ENCODE assay signal across 24 mouse cellular contexts in the genomic region with DNA sequence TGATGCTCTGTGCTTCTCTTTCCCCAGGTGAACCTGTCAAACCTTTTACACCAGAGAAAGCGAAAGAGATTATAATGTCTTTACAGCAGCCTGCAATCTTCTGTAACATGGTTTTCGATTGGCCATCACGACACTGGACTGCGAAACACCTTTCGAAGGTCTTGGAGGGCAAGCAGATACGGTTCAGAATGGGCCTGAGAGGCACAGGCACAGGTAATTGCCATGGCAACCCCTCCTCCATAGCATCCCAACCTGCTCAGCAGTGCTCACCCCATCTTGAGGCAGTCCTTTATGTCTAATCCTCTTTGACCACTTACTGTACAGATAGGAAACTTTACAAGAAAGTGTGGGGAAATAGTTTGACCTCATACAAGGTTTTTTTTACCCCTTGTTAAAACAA. TPM values are rescaled to one million over a fixed set of nuclear protein-coding genes. Genes with fewer than 3 reads are reported as not detected.
DNase-seq lines count a peak whose midpoint lies in the region; ATAC-seq and TF ChIP-seq lines count a peak whose summit lies in the region.
"Had no signal": no experiment of that assay in that cellular context is flagged by ENCODE, and none has a peak within 500 bp of the region (broad histone marks: within the 10 kb centered on the region; RNA-seq: fewer than 3 reads in every experiment).

No protein-coding gene starts in this region.

- DNase-seq in forebrain, embryonic 14.5 days (ENCODE audit: low spot score) = no peak
- no peak for DNase-seq in forebrain, embryonic 11.5 days (ENCODE audit: low spot score)
- DNase-seq in midbrain, embryonic 11.5 days (ENCODE audit: low spot score, missing footprints) = peak; percentile 84
- no peak for DNase-seq in midbrain, embryonic 10.5 days (ENCODE audit: low spot score)
- DNase-seq in midbrain, postnatal 0 days (ENCODE audit: low spot score) = peak; percentile 3
- no peak for DNase-seq in B cell, adult 2 months
- no peak for DNase-seq in right cerebral cortex, adult 2 months (ENCODE audit: low spot score in 2 of 2)
- DNase-seq: adrenal gland, postnatal 36 days; cerebellum, adult 11-12 months; cerebellum, postnatal 10 days; kidney, adult 9 months; kidney, postnatal 14 days; liver, postnatal 0 days; thymus, adult 2 months; thymus, postnatal 4 days had no signal

- peaks cover 11% of the 10 kb centered on the region; the same call in 1 of the 2 replicates for H3K36me3 ChIP-seq in forebrain, embryonic 14.5 days (ENCODE audit: control insufficient read depth, insufficient read depth, low read length)
- no peaks in the 10 kb centered on the region for H3K36me3 ChIP-seq in forebrain, embryonic 11.5 days (ENCODE audit: control insufficient read depth, insufficient read depth, low read length)
- H3K36me3 ChIP-seq in midbrain, embryonic 11.5 days (ENCODE audit: control insufficient read depth, insufficient read depth, low read length) = no peaks in the 10 kb centered on the region
- H3K36me3 ChIP-seq in midbrain, embryonic 10.5 days = peaks cover 35% of the 10 kb centered on the region
- 0 out of 2 replicates have a peak, but pooled peaks cover 10% of the 10 kb centered on the region for H3K36me3 ChIP-seq in intestine, postnatal 0 days (ENCODE audit: control insufficient read depth, insufficient read depth)
- H3K36me3 ChIP-seq in midbrain, postnatal 0 days (ENCODE audit: insufficient read depth, low read length) = 0 out of 2 replicates have a peak, but pooled peaks cover 3% of the 10 kb centered on the region

- no peak overlapping the region for H3K4me2 ChIP-seq in forebrain, embryonic 14.5 days (ENCODE audit: low read length)
- H3K4me2 ChIP-seq in forebrain, embryonic 11.5 days (ENCODE audit: low read depth, low read length, severe bottlenecking) = no peak overlapping the region
- no peak overlapping the region for H3K4me2 ChIP-seq in midbrain, embryonic 11.5 days
- H3K4me2 ChIP-seq in intestine, postnatal 0 days (replicated peaks; ENCODE audit: low read depth) = no peak overlapping the region
- no peak overlapping the region for H3K4me2 ChIP-seq in midbrain, postnatal 0 days (ENCODE audit: low read depth, low read length, poor library complexity, severe bottlenecking)
- H3K4me2 ChIP-seq: heart, embryonic 13.5 days; limb, embryonic 12.5 days; liver, embryonic 11.5 days had no signal

- 0 out of 2 replicates have a peak, but pooled peaks have one; percentile 34 for ATAC-seq in forebrain, embryonic 14.5 days
- no peak for ATAC-seq in forebrain, embryonic 11.5 days (replicated peaks; ENCODE audit: low FRiP score)
- ATAC-seq in midbrain, embryonic 11.5 days (ENCODE audit: low FRiP score) = no peak
- peak; percentile 64 for ATAC-seq in intestine, postnatal 0 days
- ATAC-seq in midbrain, postnatal 0 days (ENCODE audit: low FRiP score) = no peak
- ATAC-seq: CD4-positive, CD25-positive, alpha-beta regulatory T cell, adult 4 months; lung, postnatal 0 days had no signal

- no peaks in the 10 kb centered on the region for H3K9me3 ChIP-seq in forebrain, embryonic 14.5 days (replicated peaks; ENCODE audit: control insufficient read depth, low read length)
- no peaks in the 10 kb centered on the region for H3K9me3 ChIP-seq in forebrain, embryonic 11.5 days (ENCODE audit: control insufficient read depth, low read length)
- H3K9me3 ChIP-seq in midbrain, embryonic 11.5 days (ENCODE audit: control insufficient read depth, low read length) = no peaks in the 10 kb centered on the region
- no peaks in the 10 kb centered on the region for H3K9me3 ChIP-seq in midbrain, embryonic 10.5 days (replicated peaks)
- H3K9me3 ChIP-seq in intestine, postnatal 0 days (ENCODE audit: control insufficient read depth) = no peaks in the 10 kb centered on the region
- no peaks in the 10 kb centered on the region for H3K9me3 ChIP-seq in midbrain, postnatal 0 days (ENCODE audit: low read length)
- H3K9me3 ChIP-seq: embryonic facial prominence, embryonic 10.5 days; heart, embryonic 13.5 days; limb, embryonic 12.5 days had no signal

- no peaks in the 10 kb centered on the region for H3K27me3 ChIP-seq in forebrain, embryonic 14.5 days (replicated peaks; ENCODE audit: control insufficient read depth, insufficient read depth, low read length)
- H3K27me3 ChIP-seq in forebrain, embryonic 11.5 days (ENCODE audit: control insufficient read depth, insufficient read depth, low read length) = no peaks in the 10 kb centered on the region
- H3K27me3 ChIP-seq in midbrain, embryonic 11.5 days (ENCODE audit: control insufficient read depth, insufficient read depth, low read length) = no peaks in the 10 kb centered on the region
- no peaks in the 10 kb centered on the region for H3K27me3 ChIP-seq in midbrain, embryonic 10.5 days (ENCODE audit: low read depth, poor library complexity, severe bottlenecking)
- H3K27me3 ChIP-seq in intestine, postnatal 0 days (replicated peaks; ENCODE audit: control insufficient read depth, insufficient read depth, low read length) = no peaks in the 10 kb centered on the region
- no peaks in the 10 kb centered on the region for H3K27me3 ChIP-seq in midbrain, postnatal 0 days (ENCODE audit: insufficient read depth, low read length)
- H3K27me3 ChIP-seq: heart, embryonic 13.5 days; limb, embryonic 12.5 days had no signal

- no peak overlapping the region for H3K4me3 ChIP-seq in forebrain, embryonic 14.5 days (ENCODE audit: low read depth, low read length)
- no peak overlapping the region for H3K4me3 ChIP-seq in forebrain, embryonic 11.5 days (ENCODE audit: low read depth, low read length)
- H3K4me3 ChIP-seq in midbrain, embryonic 11.5 days (ENCODE audit: low read depth, low read length) = no peak overlapping the region
- H3K4me3 ChIP-seq in midbrain, embryonic 10.5 days = no peak overlapping the region
- H3K4me3 ChIP-seq in intestine, postnatal 0 days (ENCODE audit: low read depth, low read length) = no peak overlapping the region
- no peak overlapping the region for H3K4me3 ChIP-seq in midbrain, postnatal 0 days (ENCODE audit: low read depth, low read length)
- H3K4me3 ChIP-seq: embryonic facial prominence, embryonic 10.5 days; heart, embryonic 13.5 days; limb, embryonic 12.5 days had no signal

- 0 out of 2 replicates have a peak, but pooled peaks cover 2% of the 10 kb centered on the region for H3K4me1 ChIP-seq in forebrain, embryonic 14.5 days (ENCODE audit: control insufficient read depth, insufficient read depth, low read length)
- no peaks in the 10 kb centered on the region; the same call in 1 of the 2 replicates for H3K4me1 ChIP-seq in forebrain, embryonic 11.5 days (replicated peaks; ENCODE audit: control insufficient read depth, insufficient read depth, low read length)
- H3K4me1 ChIP-seq in midbrain, embryonic 11.5 days (ENCODE audit: control insufficient read depth, insufficient read depth, low read length) = peaks cover 3% of the 10 kb centered on the region; the same call in 1 of the 2 replicates
- H3K4me1 ChIP-seq in midbrain, embryonic 10.5 days = peaks cover 12% of the 10 kb centered on the region
- no peaks in the 10 kb centered on the region for H3K4me1 ChIP-seq in intestine, postnatal 0 days (replicated peaks; ENCODE audit: control insufficient read depth, insufficient read depth, low read length)
- no peaks in the 10 kb centered on the region for H3K4me1 ChIP-seq in midbrain, postnatal 0 days (ENCODE audit: insufficient read depth, low read length)
- H3K4me1 ChIP-seq: limb, embryonic 12.5 days had no signal

- H3K9ac ChIP-seq in forebrain, embryonic 14.5 days (ENCODE audit: low read length) = no peak overlapping the region
- H3K9ac ChIP-seq in forebrain, embryonic 11.5 days (ENCODE audit: low read length) = no peak overlapping the region
- no peak overlapping the region for H3K9ac ChIP-seq in midbrain, embryonic 11.5 days (ENCODE audit: low read length)
- H3K9ac ChIP-seq in intestine, postnatal 0 days (ENCODE audit: low read depth, low read length) = no peak overlapping the region
- H3K9ac ChIP-seq in midbrain, postnatal 0 days (replicated peaks; ENCODE audit: low read length, poor library complexity, severe bottlenecking) = no peak overlapping the region
- H3K9ac ChIP-seq: heart, embryonic 13.5 days; limb, embryonic 12.5 days; liver, postnatal 0 days had no signal

- 77% methylated on average over 6 of the region's 6 CpGs for WGBS in forebrain, embryonic 14.5 days
- WGBS in forebrain, embryonic 11.5 days = 85% methylated on average over 6 of the region's 6 CpGs
- WGBS in midbrain, embryonic 11.5 days = 91% methylated on average over 6 of the region's 6 CpGs
- 91% methylated on average over 6 of the region's 6 CpGs for WGBS in midbrain, embryonic 10.5 days
- 60% methylated on average over 6 of the region's 6 CpGs for WGBS in intestine, postnatal 0 days
- 77% methylated on average over 6 of the region's 6 CpGs for WGBS in midbrain, postnatal 0 days

- H3K27ac ChIP-seq in forebrain, embryonic 14.5 days (ENCODE audit: low read depth, low read length) = no peak overlapping the region
- H3K27ac ChIP-seq in forebrain, embryonic 11.5 days (ENCODE audit: low read depth, low read length) = no peak overlapping the region
- no peak overlapping the region for H3K27ac ChIP-seq in midbrain, embryonic 11.5 days (ENCODE audit: low read depth, low read length)
- H3K27ac ChIP-seq in midbrain, embryonic 10.5 days (replicated peaks) = no peak overlapping the region
- no peak overlapping the region for H3K27ac ChIP-seq in intestine, postnatal 0 days (ENCODE audit: low read depth, low read length)
- no peak overlapping the region for H3K27ac ChIP-seq in midbrain, postnatal 0 days (ENCODE audit: low read depth, low read length)
- H3K27ac ChIP-seq: embryonic facial prominence, embryonic 10.5 days; limb, embryonic 12.5 days; macrophage; stomach, postnatal 0 days had no signal

- TF ChIP-seq CTCF in intestine, postnatal 0 days (IDR thresholded peaks at IDR 0.05; ENCODE audit: low read depth) = no peak
- no peak for TF ChIP-seq CTCF in midbrain, postnatal 0 days (IDR thresholded peaks at IDR 0.05)

RNA-seq across cellular contexts. Expression of gene Hspbap1, which starts 17.0 kb away (rescaled TPM):
- polyA plus RNA-seq in forebrain, embryonic 14.5 days (2014; fragmentation: Nextera tagmentation; extraction: Ambion mirVana) = 24.7 and 24.9 TPM in 2 replicates
- 24.2 and 25.3 TPM in 2 replicates for polyA plus RNA-seq in forebrain, embryonic 11.5 days (2014; fragmentation: Nextera tagmentation; extraction: Ambion mirVana)
- 21.5 and 22.7 TPM in 2 replicates for polyA plus RNA-seq in midbrain, embryonic 11.5 days (2014; fragmentation: Nextera tagmentation; extraction: Ambion mirVana)
- polyA plus RNA-seq in midbrain, embryonic 10.5 days (2016; fragmentation: Nextera tagmentation; extraction: Ambion mirVana) = 24.7 and 26.0 TPM in 2 replicates
- 8.0 and 9.5 TPM in 2 replicates for polyA plus RNA-seq in intestine, postnatal 0 days (2015; fragmentation: Nextera tagmentation; extraction: Ambion mirVana)
- total RNA-seq in midbrain, postnatal 0 days (2014; rRNA removed) = 5.2 and 5.3 TPM in 2 replicates
- 4.7 and 5.0 TPM in 2 replicates for polyA plus RNA-seq in midbrain, postnatal 0 days (2015; fragmentation: Nextera tagmentation; extraction: Ambion mirVana)

RNA-seq across cellular contexts. Expression of gene Dirc2, which starts 18.0 kb away (rescaled TPM):
- 40.7 and 46.1 TPM in 2 replicates for polyA plus RNA-seq in forebrain, embryonic 14.5 days (2014; fragmentation: Nextera tagmentation; extraction: Ambion mirVana)
- polyA plus RNA-seq in forebrain, embryonic 11.5 days (2014; fragmentation: Nextera tagmentation; extraction: Ambion mirVana) = 13.9 and 16.2 TPM in 2 replicates
- polyA plus RNA-seq in midbrain, embryonic 11.5 days (2014; fragmentation: Nextera tagmentation; extraction: Ambion mirVana) = 17.5 and 19.3 TPM in 2 replicates
- polyA plus RNA-seq in midbrain, embryonic 10.5 days (2016; fragmentation: Nextera tagmentation; extraction: Ambion mirVana) = 12.5 and 14.1 TPM in 2 replicates
- polyA plus RNA-seq in intestine, postnatal 0 days (2015; fragmentation: Nextera tagmentation; extraction: Ambion mirVana) = 20.4 and 22.0 TPM in 2 replicates
- 84.3 and 87.8 TPM in 2 replicates for total RNA-seq in midbrain, postnatal 0 days (2014; rRNA removed)
- polyA plus RNA-seq in midbrain, postnatal 0 days (2015; fragmentation: Nextera tagmentation; extraction: Ambion mirVana) = 31.1 and 35.2 TPM in 2 replicates

Comparison
In these comparisons a context has a peak if more than half of its experiments do, and no peak if none do; other contexts are left out.
1. ATAC-seq: peak in forebrain, embryonic 14.5 days (single experiment) and intestine, postnatal 0 days (single experiment); none in forebrain, embryonic 11.5 days (single experiment), midbrain, embryonic 11.5 days (single experiment) and midbrain, postnatal 0 days (single experiment).
2. DNase-seq: peak in midbrain, embryonic 11.5 days (single experiment) and midbrain, postnatal 0 days (single experiment); none in forebrain, embryonic 14.5 days (single experiment), forebrain, embryonic 11.5 days (single experiment), midbrain, embryonic 10.5 days (single experiment), B cell, adult 2 months (0 of 2) and right cerebral cortex, adult 2 months (0 of 2).